Mouse (Mus musculus): ENCODE measurements around the gene Mgat5.

- TF ChIP-seq CTCF (IDR thresholded peaks at IDR 0.05; ENCODE audit: low read depth, low read length) (no peak), POLR2A (IDR thresholded peaks at IDR 0.05; ENCODE audit: borderline replicate concordance, low read depth, low read length) (no peak)
Observed at GRCm38 (mm10) chr1:127363638-127364037, 158.8 kb downstream of the Mgat5 start.
